Mouse (Mus musculus) liver, embryonic 14.5 days (tissue): ENCODE data around the gene Npas3.

Source experiments
- CTCF ChIP-seq: IDR thresholded peaks from 2 replicates; pipeline ENCODE4 v1.5.1; 2016; ENCODE audit warnings: antibody characterized with exemption, low read depth, control low read depth
- EP300 ChIP-seq: IDR thresholded peaks from 2 replicates; pipeline ENCODE4 v1.6.1; 2016; ENCODE audit warnings: antibody characterized with exemption, low read depth

DNA sequence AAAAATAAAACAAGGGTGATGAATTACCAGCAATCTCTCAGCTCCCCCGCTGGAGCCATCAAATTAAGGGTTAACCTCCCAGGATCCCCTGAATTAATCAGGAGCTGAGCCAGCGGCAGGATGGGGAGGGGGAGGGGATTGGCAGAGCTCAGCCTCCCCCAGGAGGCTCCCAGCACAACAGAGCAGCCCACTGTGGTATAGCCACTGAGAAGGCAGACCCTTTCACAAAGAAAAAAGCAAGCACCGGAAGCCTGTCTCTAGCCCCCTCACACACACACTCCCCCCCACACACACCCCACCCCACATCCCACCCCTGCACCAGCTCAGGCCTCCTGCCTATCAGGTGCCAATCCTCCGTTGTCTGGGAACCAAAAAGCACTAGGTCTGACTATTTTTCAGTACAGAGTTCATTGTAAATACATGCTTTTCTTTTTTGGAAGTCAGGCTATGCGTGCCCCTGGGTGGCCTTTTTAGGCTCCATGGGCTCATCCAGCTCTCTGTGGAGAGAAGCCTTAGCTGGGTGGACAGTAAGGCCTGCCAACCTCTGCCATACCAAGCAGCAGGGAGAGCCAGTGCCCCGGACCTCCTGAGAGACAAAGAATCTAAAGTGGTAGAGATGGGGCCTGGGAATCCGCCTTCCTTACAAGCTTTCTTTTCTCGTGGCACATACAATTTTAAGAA is 786.3 kb downstream of the Npas3 start:
- TF ChIP-seq CTCF (no peak), EP300 (no peak)
